In the genomic region with DNA sequence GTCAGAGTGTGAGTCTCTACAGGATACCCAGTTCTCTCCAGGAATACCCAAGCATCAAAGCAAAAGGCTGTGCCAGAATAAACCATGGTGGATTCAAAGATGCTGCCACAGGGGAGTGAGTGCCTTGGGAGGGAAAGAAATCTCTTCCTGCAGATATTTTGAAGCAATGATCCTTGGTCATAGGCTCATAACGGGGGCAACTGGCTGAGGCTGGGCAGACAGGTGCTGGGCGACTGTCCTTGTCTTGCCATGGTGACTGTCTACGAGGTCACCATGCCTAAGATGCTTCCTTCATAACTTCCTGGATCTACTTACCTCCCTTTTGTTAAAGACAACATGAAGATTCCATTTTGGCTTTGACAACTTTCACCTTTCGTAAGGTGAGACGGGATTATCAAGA, we compare ENCODE assay signal across 19 mouse cellular contexts. TPM values are rescaled to one million over a fixed set of nuclear protein-coding genes. Genes with fewer than 3 reads are reported as not detected.
DNase-seq lines count a peak whose midpoint lies in the region; ATAC-seq lines count a peak whose summit lies in the region.
"Had no signal": no experiment of that assay in that cellular context is flagged by ENCODE, and none has a peak within 500 bp of the region (broad histone marks: within the 10 kb centered on the region; RNA-seq: fewer than 3 reads in every experiment).

No protein-coding gene starts in this region.

- H3K9ac ChIP-seq in midbrain, embryonic 11.5 days (ENCODE audit: low read length) = no peak overlapping the region
- H3K9ac ChIP-seq in midbrain, embryonic 13.5 days (replicated peaks) = no peak overlapping the region
- no peak overlapping the region for H3K9ac ChIP-seq in neural tube, embryonic 11.5 days (ENCODE audit: low read length)

- peak; percentile 57 for DNase-seq in midbrain, embryonic 11.5 days (ENCODE audit: low spot score, missing footprints)
- peak; percentile 3 for DNase-seq in neural tube, embryonic 11.5 days (ENCODE audit: low spot score)
- no peak for DNase-seq in neural tube, embryonic 10.5 days (ENCODE audit: extremely low spot score, low spot score)
- DNase-seq: adrenal gland, adult 2 months; adrenal gland, adult 8-10 months; adrenal gland, postnatal 10 days; adrenal gland, postnatal 14 days; adrenal gland, postnatal 25 days; adrenal gland, postnatal 36 days; B cell, adult 2 months; cerebellum, adult 11 months; cerebellum, adult 11-12 months; cerebellum, adult 18-20 months had no signal

- no peaks in the 10 kb centered on the region for H3K4me1 ChIP-seq in midbrain, embryonic 11.5 days (ENCODE audit: control insufficient read depth, insufficient read depth, low read length)
- peaks cover 9% of the 10 kb centered on the region; the same call in 1 of the 2 replicates for H3K4me1 ChIP-seq in midbrain, embryonic 13.5 days (replicated peaks)
- H3K4me1 ChIP-seq in neural tube, embryonic 11.5 days (ENCODE audit: control insufficient read depth, insufficient read depth, low read length) = no peaks in the 10 kb centered on the region

- H3K9me3 ChIP-seq in midbrain, embryonic 11.5 days (ENCODE audit: control insufficient read depth, low read length) = no peaks in the 10 kb centered on the region
- H3K9me3 ChIP-seq in midbrain, embryonic 13.5 days = no peaks in the 10 kb centered on the region
- no peaks in the 10 kb centered on the region for H3K9me3 ChIP-seq in neural tube, embryonic 11.5 days (ENCODE audit: control insufficient read depth, low read length)
- H3K9me3 ChIP-seq: G1E had no signal

- H3K36me3 ChIP-seq in midbrain, embryonic 11.5 days (ENCODE audit: control insufficient read depth, insufficient read depth, low read length) = no peaks in the 10 kb centered on the region
- no peaks in the 10 kb centered on the region for H3K36me3 ChIP-seq in midbrain, embryonic 13.5 days
- no peaks in the 10 kb centered on the region for H3K36me3 ChIP-seq in neural tube, embryonic 11.5 days (ENCODE audit: control insufficient read depth, insufficient read depth, low read length)
- H3K36me3 ChIP-seq: G1E had no signal

- no peak overlapping the region for H3K4me3 ChIP-seq in midbrain, embryonic 11.5 days (ENCODE audit: low read depth, low read length)
- no peak overlapping the region for H3K4me3 ChIP-seq in midbrain, embryonic 13.5 days (replicated peaks)
- no peak overlapping the region for H3K4me3 ChIP-seq in neural tube, embryonic 11.5 days (ENCODE audit: low read depth, low read length)

- H3K27ac ChIP-seq in midbrain, embryonic 11.5 days (ENCODE audit: low read depth, low read length) = no peak overlapping the region
- H3K27ac ChIP-seq in midbrain, embryonic 13.5 days = no peak overlapping the region
- H3K27ac ChIP-seq in neural tube, embryonic 11.5 days (ENCODE audit: low read depth, low read length) = no peak overlapping the region

- no peak for ATAC-seq in midbrain, embryonic 11.5 days (ENCODE audit: low FRiP score)
- no peak for ATAC-seq in midbrain, embryonic 13.5 days
- no peak for ATAC-seq in neural tube, embryonic 11.5 days (ENCODE audit: insufficient read depth, low FRiP score, low TSS enrichment)
- ATAC-seq: activated CD4-positive, CD25-positive, alpha-beta regulatory T cell, adult 4 months; CD4-positive, CD25-positive, alpha-beta regulatory T cell, adult 4 months; Patski had no signal

- H3K27me3 ChIP-seq in midbrain, embryonic 11.5 days (ENCODE audit: control insufficient read depth, insufficient read depth, low read length) = no peaks in the 10 kb centered on the region
- H3K27me3 ChIP-seq in midbrain, embryonic 13.5 days = no peaks in the 10 kb centered on the region
- no peaks in the 10 kb centered on the region for H3K27me3 ChIP-seq in neural tube, embryonic 11.5 days (ENCODE audit: control insufficient read depth, insufficient read depth, low read length)
- H3K27me3 ChIP-seq: CH12.LX, Patski had no signal

- WGBS in midbrain, embryonic 11.5 days = 87% methylated on average over 5 of the region's 5 CpGs
- WGBS in midbrain, embryonic 13.5 days = 90% methylated on average over 5 of the region's 5 CpGs
- 89% methylated on average over 5 of the region's 5 CpGs for WGBS in neural tube, embryonic 11.5 days

- H3K4me2 ChIP-seq in midbrain, embryonic 11.5 days = no peak overlapping the region
- no peak overlapping the region for H3K4me2 ChIP-seq in midbrain, embryonic 13.5 days (replicated peaks)
- H3K4me2 ChIP-seq in neural tube, embryonic 11.5 days (ENCODE audit: low read depth) = no peak overlapping the region

RNA-seq across cellular contexts. Expression of gene Psmc1, which starts 5.4 kb away (rescaled TPM):
- 448 and 451 TPM in 2 replicates for polyA plus RNA-seq in midbrain, embryonic 11.5 days (2014; fragmentation: Nextera tagmentation; extraction: Ambion mirVana)
- polyA plus RNA-seq in midbrain, embryonic 13.5 days (2015; fragmentation: Nextera tagmentation; extraction: Ambion mirVana) = 281 and 297 TPM in 2 replicates
- 427 and 432 TPM in 2 replicates for polyA plus RNA-seq in neural tube, embryonic 11.5 days (2014; fragmentation: Nextera tagmentation; extraction: Ambion mirVana)

RNA-seq across cellular contexts. Expression of gene Nrde2, which starts 54.9 kb away (rescaled TPM):
- 11.6 and 13.5 TPM in 2 replicates for polyA plus RNA-seq in midbrain, embryonic 11.5 days (2014; fragmentation: Nextera tagmentation; extraction: Ambion mirVana)
- 14.2 and 14.3 TPM in 2 replicates for polyA plus RNA-seq in midbrain, embryonic 13.5 days (2015; fragmentation: Nextera tagmentation; extraction: Ambion mirVana)
- polyA plus RNA-seq in neural tube, embryonic 11.5 days (2014; fragmentation: Nextera tagmentation; extraction: Ambion mirVana) = 11.9 and 13.6 TPM in 2 replicates
